Mouse (Mus musculus) cerebellum, adult 9-11 months (tissue): ENCODE data around the gene Lyst.
"Not testable (repeated sequence)": the region's sequence is repeated elsewhere in the genome, so short reads cannot be mapped to it uniquely, and the experiment has no call there.

Source experiments
- DNase-seq: peaks from one replicate; pipeline ENCODE4 v3.0.0; 2022

Lyst gene

GRCm38 (mm10) chr13:13590048-13591011 lies at the start of gene Lyst:
TSS of gene Lyst (plus strand) at chr13:13590397.
- peak; percentile 99 for DNase-seq

GRCm38 (mm10) chr13:13543073-13543472 lies 47.1 kb upstream of the Lyst start:
- DNase-seq: not testable (repeated sequence)

GRCm38 (mm10) chr13:13546792-13547191 lies 43.4 kb upstream of the Lyst start:
- DNase-seq: no peak

DNA sequence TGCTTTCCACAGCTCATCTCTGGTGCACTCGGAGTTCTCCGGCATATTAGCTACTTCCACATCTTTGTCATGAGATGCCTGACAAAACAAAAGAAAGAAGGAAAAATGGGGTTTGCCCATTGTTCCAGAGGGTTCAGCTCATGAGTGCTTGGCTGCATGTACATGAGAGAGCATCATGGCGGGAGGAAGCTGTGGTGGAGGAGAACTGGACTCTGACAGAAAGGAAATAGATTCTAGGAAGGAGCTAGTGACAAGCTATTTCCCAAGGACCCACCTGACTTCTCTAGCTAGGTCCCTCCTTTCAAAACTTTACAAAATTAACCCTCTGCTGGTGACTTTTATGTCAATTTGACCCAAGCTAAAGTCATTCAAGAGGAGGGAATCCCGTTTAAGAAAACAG lies 42.3 kb upstream of the Lyst start:
- no peak for DNase-seq

GRCm38 (mm10) chr13:13548431-13549190 lies 41.6 kb upstream of the Lyst start:
- DNase-seq: no peak

GRCm38 (mm10) chr13:13549687-13550660 lies 40.2 kb upstream of the Lyst start:
- DNase-seq: no peak

GRCm38 (mm10) chr13:13552020-13552419 lies 38.2 kb upstream of the Lyst start:
- DNase-seq: no peak

- DNase-seq: no peak
Observed at GRCm38 (mm10) chr13:13553660-13554059, 36.5 kb upstream of the Lyst start.

DNA sequence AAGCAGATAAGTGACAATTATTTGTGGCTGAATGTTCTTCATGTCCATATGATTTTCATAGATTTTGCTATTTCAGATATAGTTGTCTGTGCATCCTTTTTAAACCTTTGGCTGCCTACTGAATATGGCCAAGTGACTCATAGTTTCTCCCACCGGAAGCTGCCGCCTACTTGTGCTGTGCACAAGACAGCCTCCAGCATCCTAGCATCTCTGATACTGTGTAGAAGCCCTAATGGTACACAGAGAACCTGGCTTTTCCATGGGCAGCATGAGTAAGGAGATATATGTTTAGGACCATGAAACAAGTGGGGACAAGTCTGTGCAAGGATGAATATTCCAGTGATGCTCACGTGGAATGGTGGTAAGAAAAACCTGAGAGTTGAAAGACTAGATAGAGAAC lies 35.0 kb upstream of the Lyst start:
- DNase-seq: no peak

DNA sequence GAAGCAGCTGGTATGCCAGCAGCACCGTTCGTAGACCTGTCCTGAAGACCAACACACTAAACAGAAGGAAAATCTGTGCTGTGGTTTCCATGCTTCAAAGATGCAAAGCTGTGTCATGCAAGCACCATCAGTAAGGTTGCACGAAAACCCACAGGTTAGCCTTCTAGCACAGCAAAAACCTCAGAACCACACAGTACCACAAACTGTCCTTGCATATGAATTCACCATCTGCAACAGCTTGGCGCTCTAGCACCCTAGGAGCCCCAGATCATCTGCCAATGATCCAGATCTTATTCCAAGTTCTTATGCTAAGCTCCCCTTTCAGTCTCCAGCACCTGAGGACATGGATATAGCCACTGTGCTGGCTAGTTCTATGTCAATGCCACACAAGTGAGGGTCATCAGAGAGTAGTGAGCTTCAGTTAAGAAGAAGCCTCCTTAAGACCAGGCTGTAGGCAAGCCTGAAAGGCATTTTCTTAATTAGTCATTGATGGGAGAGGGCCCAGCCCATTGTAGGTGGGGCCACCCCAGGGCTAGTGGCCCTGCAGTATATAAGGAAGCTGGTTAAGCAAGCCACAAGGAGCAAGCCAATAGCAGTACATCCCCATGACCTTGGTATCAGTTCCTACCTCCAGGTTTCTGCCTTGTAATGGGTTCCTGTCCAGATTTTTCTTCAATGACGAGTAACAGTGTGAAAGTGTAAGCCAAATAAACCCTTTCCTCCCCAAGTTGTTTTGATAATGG lies 33.0 kb upstream of the Lyst start:
- peak; percentile 62 for DNase-seq

- no peak for DNase-seq
Observed at GRCm38 (mm10) chr13:13558251-13558650, 31.9 kb upstream of the Lyst start.

- no peak for DNase-seq
Observed at GRCm38 (mm10) chr13:13558900-13559299, 31.3 kb upstream of the Lyst start.

DNA sequence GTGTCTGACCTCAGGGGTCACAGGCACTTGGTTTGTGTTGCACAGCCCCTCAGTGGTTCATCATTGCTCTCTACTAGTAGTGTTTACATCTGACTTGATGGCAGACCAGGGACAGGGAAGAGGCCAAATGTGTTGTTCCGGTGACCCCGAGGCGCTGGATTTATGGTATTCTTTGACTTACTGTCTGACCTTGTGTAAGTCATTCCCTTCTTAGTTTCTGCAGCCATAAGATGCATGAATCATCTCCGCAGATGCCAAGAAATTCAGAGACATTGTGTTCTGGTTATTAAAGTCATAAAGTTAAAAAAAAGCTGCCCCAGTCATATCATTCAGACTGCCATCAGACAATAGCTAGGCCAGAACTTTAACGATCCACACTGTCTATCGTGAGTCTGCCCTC lies 27.6 kb upstream of the Lyst start:
- no peak for DNase-seq

- DNase-seq: no peak
Observed at GRCm38 (mm10) chr13:13564116-13564515, 26.1 kb upstream of the Lyst start.

GRCm38 (mm10) chr13:13564541-13564940 lies 25.7 kb upstream of the Lyst start:
- no peak for DNase-seq

GRCm38 (mm10) chr13:13567640-13568039 lies 22.6 kb upstream of the Lyst start:
- no peak for DNase-seq

DNA sequence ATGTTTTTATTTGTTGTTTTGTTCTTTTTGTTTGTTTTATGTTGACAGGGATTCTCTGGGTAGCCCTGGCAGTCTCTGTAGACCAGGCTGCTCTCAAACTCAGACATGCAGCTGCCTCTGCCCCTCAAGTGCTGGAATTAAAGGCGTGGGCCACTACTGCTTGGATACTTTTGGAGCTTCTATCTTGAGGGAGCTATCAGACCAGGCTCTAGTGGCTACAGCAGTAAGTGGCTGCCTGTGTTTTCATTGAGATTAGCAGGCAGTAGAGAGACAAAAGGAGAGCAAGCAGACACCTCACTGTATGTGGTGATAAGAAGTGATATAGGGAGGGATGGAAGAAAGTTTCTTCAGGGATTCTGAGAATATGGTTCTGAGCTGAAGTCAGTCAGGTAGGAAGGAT lies 21.4 kb upstream of the Lyst start:
- DNase-seq: no peak

DNA sequence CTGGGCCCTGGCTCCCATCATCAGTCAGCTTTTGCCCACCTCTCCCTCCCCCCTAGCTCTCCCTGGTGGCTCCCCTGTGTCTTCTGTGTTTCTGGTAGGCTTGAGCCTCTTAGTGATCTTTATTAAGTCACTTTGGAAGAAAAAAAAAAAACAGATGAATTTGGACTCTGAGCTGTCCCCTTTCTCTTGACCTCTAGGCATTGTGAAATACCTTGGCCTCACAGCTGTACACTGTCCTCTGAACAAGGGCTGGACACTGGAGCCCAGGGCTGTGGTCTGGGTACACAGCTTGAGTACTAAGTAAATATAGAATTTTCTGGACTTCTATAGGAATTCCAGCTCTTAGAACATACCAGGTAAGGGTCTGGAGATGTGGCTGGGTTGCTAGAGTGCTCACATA lies 20.6 kb upstream of the Lyst start:
- DNase-seq: no peak

DNA sequence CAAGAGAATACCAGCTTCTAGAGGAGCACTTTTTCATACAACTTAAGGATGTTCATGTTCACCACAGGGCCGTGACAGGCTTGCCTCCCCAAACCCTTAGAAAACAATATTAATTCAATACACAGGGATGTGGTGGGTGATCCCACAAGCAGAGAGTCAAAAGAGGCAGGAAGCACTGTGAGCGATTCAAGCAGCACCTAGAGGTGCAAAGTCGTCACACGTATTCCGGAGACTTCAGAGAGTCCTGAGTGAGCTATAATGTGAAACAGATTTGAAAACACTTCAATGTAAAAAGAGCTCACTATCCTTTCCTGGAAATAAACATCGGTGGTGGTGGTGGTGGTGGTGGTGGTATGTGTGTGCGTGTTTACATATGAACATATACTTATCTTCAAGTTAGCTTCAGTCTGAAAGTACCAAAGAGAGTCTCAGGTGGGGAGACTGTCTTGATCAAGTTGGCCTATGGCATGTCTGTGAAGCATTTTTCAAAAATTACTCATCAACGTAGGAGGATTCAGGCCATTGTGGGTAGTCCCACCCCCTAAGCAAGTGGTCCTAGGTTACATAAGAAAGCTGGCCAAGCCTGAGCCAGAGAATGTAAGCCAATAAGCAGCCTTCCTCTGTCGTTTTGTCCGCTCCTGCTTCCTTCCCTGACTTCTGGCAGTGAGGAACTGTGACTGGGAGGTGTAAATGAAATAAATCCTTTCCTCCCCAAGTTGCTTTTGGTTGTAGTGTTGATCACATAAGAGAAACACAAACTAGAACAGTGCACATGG lies 17.9 kb upstream of the Lyst start:
- peak; percentile 18 for DNase-seq

DNA sequence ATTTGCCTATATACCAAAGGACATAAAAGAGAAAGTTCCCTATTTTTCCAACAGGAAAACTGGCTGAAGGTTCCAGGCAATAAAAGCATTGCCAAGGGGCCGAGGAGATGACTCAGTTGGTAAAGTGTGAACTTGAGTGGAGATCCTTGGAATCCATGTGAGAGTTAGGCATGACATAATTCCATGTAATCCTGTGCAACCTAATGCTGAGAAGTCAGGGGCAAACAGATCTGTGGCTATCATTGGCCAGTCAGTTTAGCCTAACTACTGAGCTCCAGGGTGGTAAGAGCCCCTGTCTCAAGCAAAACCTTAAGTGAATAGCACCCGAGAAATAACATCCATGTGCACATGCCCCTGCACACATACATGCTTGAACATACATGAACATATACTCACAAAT lies 17.3 kb upstream of the Lyst start:
- DNase-seq: peak; percentile 31
